ENCODE assay signal across 8 mouse cellular contexts in the genomic region with DNA sequence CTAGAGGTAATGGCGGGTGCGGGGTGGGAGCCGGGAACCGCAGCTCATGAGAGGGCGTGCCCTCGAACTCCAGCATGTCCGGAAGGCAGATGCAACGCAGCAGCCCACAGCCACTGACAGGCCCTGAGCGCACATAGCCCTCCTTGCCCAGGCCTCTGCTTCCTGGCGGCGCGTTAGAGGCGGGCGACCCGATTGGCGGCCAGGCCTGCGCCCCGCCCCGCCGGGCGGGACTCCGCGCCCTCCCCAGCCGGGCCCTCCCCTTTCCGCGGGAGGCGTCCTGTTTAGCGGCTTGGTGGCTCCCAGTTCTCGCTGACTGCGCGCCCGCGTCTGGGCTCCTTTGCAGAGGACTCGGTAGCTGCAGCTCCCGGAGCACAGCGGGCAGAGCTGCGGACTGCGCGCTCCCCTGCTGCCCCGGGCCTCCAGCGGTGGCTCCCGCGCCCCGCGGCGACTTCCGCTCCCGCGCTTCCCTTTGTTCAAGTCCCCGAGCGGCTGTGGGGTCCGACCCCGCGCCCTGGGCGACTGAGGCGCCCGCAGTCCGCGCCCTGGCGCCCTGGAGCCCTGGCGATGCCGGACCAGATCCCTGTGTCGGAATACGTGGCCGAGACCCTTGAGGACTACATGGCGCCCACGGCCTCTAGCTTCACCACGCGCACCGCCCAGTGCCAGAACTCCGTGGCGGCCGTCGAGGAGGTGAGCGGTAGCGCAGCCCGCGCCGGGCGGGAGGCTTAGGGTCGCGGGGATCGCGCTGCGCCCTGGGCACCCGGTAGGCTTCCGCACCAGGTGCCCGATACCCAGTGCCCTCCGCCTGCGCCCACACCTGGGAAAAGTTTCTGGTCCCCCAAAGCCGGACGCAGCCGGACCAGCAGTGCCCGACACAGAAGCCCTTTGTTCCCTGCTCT.
DNase-seq lines count a peak whose midpoint lies in the region; ATAC-seq lines count a peak whose summit lies in the region.
"Not testable (repeated sequence)": the region's sequence is repeated elsewhere in the genome, so short reads cannot be mapped to it uniquely, and the experiment has no call there.

No protein-coding gene starts in this region.

- not testable (repeated sequence) for ATAC-seq in limb, embryonic 12.5 days (ENCODE audit: insufficient number of reproducible peaks, insufficient read depth, low FRiP score, low TSS enrichment, low read depth)

- H3K9ac ChIP-seq in ES-E14 (ENCODE audit: insufficient read depth, low read depth, low read length, poor library complexity, severe bottlenecking): peak overlapping the region; percentile 79
- H3K9ac ChIP-seq in limb, embryonic 12.5 days (replicated peaks): not testable (repeated sequence)

- H3K36me3 ChIP-seq in ES-E14 (ENCODE audit: control insufficient read depth, insufficient read depth, low read length, poor library complexity, severe bottlenecking); limb, embryonic 12.5 days: not testable (repeated sequence)

- not testable (repeated sequence) for H3K27me3 ChIP-seq in limb, embryonic 12.5 days

- peak; percentile 6 for DNase-seq in 3134 (ENCODE audit: extremely low read depth, insufficient read length, low spot score)
- DNase-seq in ES-E14 (ENCODE audit: low read depth, low spot score): peak; percentile 82
- DNase-seq in WW6 (ENCODE audit: low read depth, low spot score): peak; percentile 52
- DNase-seq in adrenal gland, postnatal 25 days: peak; percentile 1
- DNase-seq in gastrocnemius, postnatal 10 days: peak; percentile 2
- DNase-seq in right cerebral cortex, postnatal 14 days: peak; percentile 2
- DNase-seq in thymus, postnatal 4 days: peak; percentile 6

- not testable (repeated sequence) for H3K4me1 ChIP-seq in ES-E14 (ENCODE audit: control insufficient read depth in 2 of 2, insufficient read depth in 2 of 2, low read length in 2 of 2, poor library complexity in 1 of 2); limb, embryonic 12.5 days (replicated peaks)

- 23% methylated on average over 93 of the region's 94 CpGs for WGBS in limb, embryonic 12.5 days

- in situ Hi-C loops in ES-E14 (cut with MboI; ENCODE audit: low sequenced_read_pairs in 2 of 2, unreplicated experiment in 2 of 2): loop anchor here in 1 of 2 experiments (25.0 kb wide), 1 partner anchor 550 kb away; no protein-coding TSS in a partner anchor

- not testable (repeated sequence) for H3K27ac ChIP-seq in ES-E14 (ENCODE audit: insufficient read depth, low read depth, low read length, poor library complexity, severe bottlenecking); limb, embryonic 12.5 days

- not testable (repeated sequence) for H3K9me3 ChIP-seq in ES-E14 (ENCODE audit: control insufficient read depth, insufficient read depth, low read depth, low read length)
- peaks cover 24% of the 10 kb centered on the region for H3K9me3 ChIP-seq in limb, embryonic 12.5 days

- peak overlapping the region; percentile 76 to 97 for H3K4me3 ChIP-seq in ES-E14 (ENCODE audit: insufficient read depth in 1 of 2, low read depth in 1 of 2, low read length in 2 of 2, poor library complexity in 1 of 2, severe bottlenecking in 1 of 2)
- peak overlapping the region; percentile 18; the same call in 1 of the 2 replicates for H3K4me3 ChIP-seq in limb, embryonic 12.5 days (replicated peaks)

- not testable (repeated sequence) for H3K4me2 ChIP-seq in limb, embryonic 12.5 days

Comparison
In these comparisons a context has a peak if more than half of its experiments do, and no peak if none do; other contexts are left out.
1. DNase-seq: peak in every context shown above with its lines; median percentile 82 in ES-E14; 52 in WW6; 6 in 3134; 6 in thymus, postnatal 4 days; 2 in gastrocnemius, postnatal 10 days; 2 in right cerebral cortex, postnatal 14 days; 1 in adrenal gland, postnatal 25 days.